Mouse (Mus musculus) left cerebral cortex, postnatal 25 days (tissue): ENCODE results near the gene Naif1. TPM values are rescaled to one million over a fixed set of nuclear protein-coding genes. Genes with fewer than 3 reads are reported as not detected.
"Not testable (repeated sequence)": the region's sequence is repeated elsewhere in the genome, so short reads cannot be mapped to it uniquely, and the experiment has no call there.

Source experiments
- DNase-seq, 2 experiments: peaks; one replicate each; pipeline ENCODE4 v3.0.0; 2022; ENCODE audit warnings: low spot score in 2 of 2, mixed read lengths in 1 of 2
- intact Hi-C: fragments of 180-260 bp; cut with DNase I; formaldehyde crosslinking; loops from one replicate; pipeline ENCODE4 v1.15.1; 2025
- total RNA-seq, 2 experiments: library from RNA; stranded (reverse); gene quantifications; 2 replicates each; pipeline ENCODE4 v1.2.3; 2021

Gene Naif1
- total RNA-seq, 2 experiments from 2014 or later, result 4.2 TPM

GRCm38 (mm10) chr2:32452441-32452971, 2.2 kb downstream of the Naif1 start:
- intact Hi-C loops, result no loop called here
- no peak for DNase-seq

DNA sequence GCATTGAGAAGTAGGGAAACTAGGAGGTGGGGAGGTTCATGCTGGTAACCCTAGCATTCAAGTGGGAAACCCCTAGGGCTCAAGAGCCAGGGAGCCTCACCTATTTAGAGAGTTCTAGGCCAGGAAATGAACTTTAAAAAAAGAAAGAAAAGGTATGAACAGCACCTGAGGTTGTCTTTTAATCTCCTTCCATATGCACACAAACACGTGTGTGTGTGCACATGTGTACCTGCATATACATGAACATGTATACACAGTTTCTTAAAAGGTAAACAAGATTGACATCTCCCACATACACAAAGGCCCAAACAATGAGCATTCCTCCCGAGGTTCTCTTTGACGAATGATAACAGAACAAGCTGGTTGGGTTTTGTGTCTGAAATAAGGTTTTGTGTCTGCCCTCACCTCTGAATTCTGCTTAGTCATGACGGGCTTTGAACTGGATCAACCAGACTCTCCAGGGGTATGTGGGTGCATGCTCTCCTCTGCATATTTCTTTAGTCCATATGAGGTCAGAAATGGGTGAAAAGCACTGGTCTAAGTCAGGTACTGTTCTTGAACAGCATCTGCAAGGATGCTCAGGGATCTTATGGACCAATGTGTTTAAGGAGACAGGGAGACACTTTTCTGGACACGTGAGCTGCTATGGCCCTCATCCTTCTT, 3.5 kb downstream of the Naif1 start:
- DNase-seq, result no peak
- intact Hi-C loops, result no loop called here

- no peak for DNase-seq
- intact Hi-C loops, result no loop called here
Observed at GRCm38 (mm10) chr2:32454633-32455032, 4.4 kb downstream of the Naif1 start.

- no peak for DNase-seq
- intact Hi-C loops, result no loop called here
Observed at GRCm38 (mm10) chr2:32455101-32455500, 4.8 kb downstream of the Naif1 start.

DNA sequence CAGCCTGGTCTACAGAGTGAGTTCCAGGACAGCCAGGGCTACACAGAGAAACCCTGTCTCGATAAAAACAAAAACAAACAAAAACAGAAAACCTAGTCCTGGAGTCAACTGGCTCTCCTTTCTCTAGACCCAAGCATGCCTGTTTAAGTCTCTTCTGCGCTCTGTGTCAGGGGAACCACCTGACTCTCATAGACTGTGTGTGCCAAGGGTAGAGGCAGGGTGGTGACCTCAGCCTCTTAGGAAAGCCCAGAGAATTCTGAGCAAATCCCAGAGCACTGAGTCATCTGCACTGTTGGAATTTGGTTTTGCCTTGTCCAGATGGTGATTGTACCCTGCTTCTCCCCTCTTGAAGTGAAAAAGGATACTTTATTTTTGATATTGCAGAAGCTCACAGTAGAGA, 8.0 kb downstream of the Naif1 start:
- intact Hi-C loops, result no loop called here
- DNase-seq, result no peak

DNA sequence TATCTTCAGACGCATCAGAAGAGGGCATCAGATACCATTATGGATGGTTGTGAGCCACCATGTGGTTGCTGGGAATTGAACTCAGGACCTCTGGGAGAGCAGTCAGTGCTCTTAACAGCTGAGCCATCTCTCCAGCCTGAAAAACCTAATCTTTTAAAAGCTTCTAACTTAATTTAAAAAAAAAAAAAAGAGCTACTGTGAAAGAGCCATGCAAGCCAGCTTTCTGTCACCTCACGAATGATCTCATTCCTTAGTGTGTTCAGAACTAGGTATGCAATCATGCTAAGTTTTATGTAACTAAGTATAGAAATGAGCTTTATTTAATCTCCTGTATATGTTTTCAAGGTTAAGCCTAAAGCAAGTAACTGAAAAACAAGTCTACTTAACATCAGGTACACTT, 9.4 kb downstream of the Naif1 start:
- no peak for DNase-seq
- intact Hi-C loops, result no loop called here

DNA sequence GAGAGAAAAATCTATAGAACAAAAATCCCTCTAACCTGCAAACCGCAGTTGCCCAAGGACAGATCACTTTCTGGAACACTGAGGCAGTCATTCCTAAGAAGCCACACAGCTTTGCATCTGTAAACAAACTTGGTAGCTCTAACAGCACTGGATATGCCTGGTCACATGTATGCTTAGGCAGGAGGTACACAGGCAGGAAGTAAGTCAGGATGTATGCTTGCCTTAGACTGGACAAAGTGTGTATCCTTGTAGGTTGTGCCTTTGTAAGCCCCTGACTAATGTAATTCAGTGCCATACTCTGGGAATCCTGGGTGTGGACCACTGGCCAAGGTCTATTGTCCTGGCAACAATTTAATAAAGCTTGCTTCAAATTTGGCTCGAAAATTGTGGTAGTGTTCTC, 13.5 kb downstream of the Naif1 start:
- intact Hi-C loops, result no loop called here
- no peak for DNase-seq

DNA sequence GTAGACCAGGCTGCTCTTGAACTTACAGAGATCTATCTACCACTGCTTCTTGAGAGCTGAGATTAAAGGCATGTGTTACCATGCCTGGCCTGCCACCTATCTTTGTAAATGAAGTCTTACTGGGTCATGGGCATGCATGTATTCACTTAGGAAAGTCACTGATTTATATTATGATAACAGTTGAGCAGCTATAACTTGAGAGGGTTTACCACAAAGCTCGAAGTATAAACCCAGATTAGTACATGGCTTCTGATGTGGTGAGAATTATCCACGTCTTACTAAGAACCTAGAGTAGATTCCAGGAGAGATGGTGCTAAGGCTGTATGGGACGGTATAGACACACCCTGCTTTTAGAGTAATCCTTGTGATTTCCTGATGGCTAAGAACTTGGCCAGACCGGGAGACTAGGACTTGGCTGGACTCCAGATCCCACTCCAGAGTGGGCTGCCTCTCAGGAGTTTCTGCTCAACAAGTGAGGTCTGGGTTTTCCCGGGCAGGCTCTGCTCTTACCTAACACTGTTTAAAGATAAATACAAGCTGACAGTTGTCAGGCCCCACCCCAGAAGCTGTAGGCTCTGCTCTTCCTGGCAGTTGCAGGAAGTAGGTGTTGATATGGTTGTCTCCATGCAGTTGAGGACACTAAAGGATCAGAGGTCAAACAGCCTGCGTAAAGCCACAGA, 14.1 kb downstream of the Naif1 start:
- intact Hi-C loops, result no loop called here
- no peak for DNase-seq

GRCm38 (mm10) chr2:32471001-32471680, 20.9 kb downstream of the Naif1 start:
- DNase-seq, result no peak
- intact Hi-C loops, result no loop called here

GRCm38 (mm10) chr2:32471681-32472061, 21.4 kb downstream of the Naif1 start:
- intact Hi-C loops, result no loop called here
- DNase-seq, result no peak

DNA sequence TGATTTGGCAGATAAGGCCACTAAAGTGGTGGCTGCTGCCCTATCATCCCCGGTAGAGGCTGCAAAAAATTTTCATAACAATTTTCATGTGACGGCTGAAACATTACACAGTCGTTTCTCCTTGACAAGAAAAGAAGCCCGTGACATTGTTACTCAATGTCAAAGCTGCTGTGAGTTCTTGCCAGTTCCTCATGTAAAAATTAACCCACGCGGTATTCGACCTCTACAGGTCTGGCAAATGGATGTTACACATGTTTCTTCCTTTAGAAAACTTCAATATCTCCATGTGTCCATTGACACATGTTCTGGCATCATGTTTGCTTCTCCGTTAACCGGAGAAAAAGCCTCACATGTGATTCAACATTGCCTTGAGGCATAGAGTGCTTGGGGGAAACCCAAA, 25.1 kb downstream of the Naif1 start:
- DNase-seq, intact Hi-C loops: not testable (repeated sequence)

- no peak for DNase-seq
- intact Hi-C loops, result no loop called here
Observed at GRCm38 (mm10) chr2:32482351-32482750, 32.1 kb downstream of the Naif1 start.

- intact Hi-C loops, result no loop called here
- no peak for DNase-seq
Observed at GRCm38 (mm10) chr2:32483179-32483875, 33.1 kb downstream of the Naif1 start.

DNA sequence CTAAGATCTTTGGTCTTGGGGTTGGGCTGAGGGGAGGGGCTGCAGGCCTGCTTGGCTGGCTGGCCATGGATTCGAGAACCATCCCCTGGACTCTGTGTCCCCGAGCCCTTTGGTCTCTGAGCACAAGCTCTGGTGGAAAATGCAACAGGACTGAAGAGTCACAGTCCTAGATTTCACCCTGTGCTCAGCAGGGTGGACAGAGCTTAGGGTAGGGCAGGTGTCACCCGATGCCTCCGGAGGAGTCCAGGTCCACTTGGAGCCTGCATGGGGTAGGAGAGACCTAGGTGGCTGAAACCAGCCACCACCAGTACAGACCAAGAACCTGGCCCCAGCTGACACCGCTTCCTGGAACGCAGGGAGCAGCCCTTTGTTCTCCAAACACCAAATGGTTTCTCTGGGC, 34.7 kb downstream of the Naif1 start:
- DNase-seq, result no peak
- intact Hi-C loops, result no loop called here

DNA sequence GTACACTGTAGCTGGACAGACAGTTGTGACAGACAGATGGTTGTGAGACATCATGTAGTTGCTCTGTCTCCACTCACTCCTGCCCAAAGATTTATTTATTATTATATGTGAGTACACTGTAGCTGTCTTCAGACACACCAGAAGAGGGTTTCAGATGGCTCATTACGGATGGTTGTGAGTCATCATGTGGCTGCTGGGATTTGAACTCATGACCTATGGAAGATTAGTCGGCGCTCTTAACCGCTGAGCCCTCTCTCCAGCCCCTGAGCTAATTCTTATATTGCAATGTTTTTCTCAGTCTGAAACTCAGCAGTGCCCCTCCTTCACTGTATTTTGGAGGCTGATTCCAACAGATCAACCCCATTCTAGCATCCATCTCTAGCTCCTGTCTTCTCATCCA, 35.5 kb downstream of the Naif1 start:
- intact Hi-C loops, result loop anchor here (2.0 kb wide), 1 partner anchor 55 kb away; no protein-coding TSS in a partner anchor
- no peak for DNase-seq

DNA sequence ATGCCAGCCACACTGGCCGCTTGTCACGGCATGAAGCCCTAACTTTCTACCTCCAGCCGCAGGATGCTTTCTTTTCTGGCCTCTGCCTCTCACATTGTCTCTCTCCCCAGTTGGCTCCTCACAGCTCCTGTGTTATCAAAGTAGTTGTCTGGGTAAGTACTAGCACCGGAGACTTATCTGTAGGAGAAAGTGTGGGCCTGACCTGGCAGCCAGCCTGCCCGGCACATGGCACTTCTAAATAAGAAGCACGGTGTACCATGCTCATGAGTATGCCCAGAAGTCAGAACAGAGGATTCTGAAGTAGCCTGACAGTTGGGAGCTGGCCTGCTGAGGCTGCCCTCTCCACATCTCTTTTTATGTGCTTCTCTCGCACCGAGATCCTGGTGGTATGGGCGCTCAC, 35.9 kb downstream of the Naif1 start:
- intact Hi-C loops, result loop anchor here (2.0 kb wide), 1 partner anchor 55 kb away; no protein-coding TSS in a partner anchor
- DNase-seq, result no peak

- peak; percentile 93 to 96 for DNase-seq
- intact Hi-C loops, result loop anchor here (1.0 to 2.0 kb wide), 2 partner anchors 56 to 83 kb away; no protein-coding TSS in a partner anchor
Observed at GRCm38 (mm10) chr2:32487124-32487623, 36.9 kb downstream of the Naif1 start.

DNA sequence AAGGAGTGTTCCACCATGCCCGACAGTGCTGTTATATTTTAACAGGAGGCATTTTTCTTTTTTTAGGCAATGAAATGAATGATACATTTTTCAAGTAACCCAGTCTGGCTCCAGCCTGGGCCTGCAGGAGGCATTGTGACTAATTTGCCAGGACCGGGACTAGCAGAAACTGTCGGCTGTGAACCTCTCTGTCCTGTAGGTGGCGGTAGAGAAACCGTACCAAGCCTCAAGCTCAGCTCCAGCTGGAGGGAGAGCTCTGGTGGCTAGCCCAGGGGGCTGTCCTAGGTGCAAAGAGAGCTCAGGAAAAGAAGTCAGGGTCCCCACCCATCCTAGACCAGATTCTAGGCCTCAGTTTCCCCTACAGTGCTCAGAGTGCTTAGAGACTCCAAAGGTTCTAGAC, 38.4 kb downstream of the Naif1 start:
- intact Hi-C loops, result loop anchor here (1.0 kb wide), 1 partner anchor 78 kb away; no protein-coding TSS in a partner anchor
- DNase-seq, result peak; percentile 77 to 89

DNA sequence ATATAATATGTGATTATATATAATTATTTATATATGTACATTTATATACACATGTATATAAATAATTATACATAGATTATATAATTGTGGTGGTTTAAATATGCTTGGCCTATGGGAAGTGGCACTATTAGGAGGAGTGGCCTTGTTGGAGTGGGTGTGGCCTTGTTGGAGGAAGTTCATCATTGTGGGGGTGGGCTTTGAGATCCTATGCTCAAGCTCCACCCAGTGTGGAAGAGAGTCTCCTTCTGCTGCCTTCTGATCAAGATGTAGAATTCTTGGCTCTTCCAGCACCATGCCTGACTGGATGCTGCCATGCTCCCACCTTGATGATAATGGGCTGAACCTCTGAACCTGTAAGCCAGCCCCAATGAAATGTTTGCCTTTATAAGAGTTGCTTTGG, 40.5 kb downstream of the Naif1 start:
- DNase-seq, result not testable (repeated sequence)
- intact Hi-C loops, result loop anchor here (5.0 kb wide), 1 partner anchor 37 kb away; no protein-coding TSS in a partner anchor

- intact Hi-C loops, result loop anchor here (5.0 kb wide), 1 partner anchor 35 kb away; no protein-coding TSS in a partner anchor
- DNase-seq, result no peak
Observed at GRCm38 (mm10) chr2:32492661-32493060, 42.4 kb downstream of the Naif1 start.
